Mouse (Mus musculus): Measurements from ENCODE around the gene 1700056E22Rik. TPM values are rescaled to one million over a fixed set of nuclear protein-coding genes. Genes with fewer than 3 reads are reported as not detected.

Gene 1700056E22Rik
- polyA plus RNA-seq, 1 experiment: not detected

DNA sequence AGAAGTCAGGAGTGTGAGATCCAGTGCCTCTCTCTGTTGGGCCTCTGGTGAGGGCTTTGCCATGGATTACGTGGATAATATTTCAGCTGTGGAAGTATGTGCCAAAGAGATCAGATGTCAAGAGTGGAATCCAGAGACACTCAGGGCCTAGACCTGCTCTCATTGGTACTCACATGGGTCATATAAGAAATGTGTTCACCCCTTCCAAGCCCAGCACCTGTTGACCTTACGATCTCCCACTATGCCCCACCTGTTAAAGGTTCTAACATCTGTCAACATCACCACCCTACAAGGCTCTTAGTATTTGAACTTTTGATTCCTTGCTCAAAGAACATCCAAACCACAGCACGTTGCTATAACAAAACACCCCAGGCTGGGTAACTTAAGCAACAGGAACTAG, 25.7 kb upstream of the 1700056E22Rik start:
- TF ChIP-seq GATA1 (IDR thresholded peaks at IDR 0.05; ENCODE audit: low read length): no peak

DNA sequence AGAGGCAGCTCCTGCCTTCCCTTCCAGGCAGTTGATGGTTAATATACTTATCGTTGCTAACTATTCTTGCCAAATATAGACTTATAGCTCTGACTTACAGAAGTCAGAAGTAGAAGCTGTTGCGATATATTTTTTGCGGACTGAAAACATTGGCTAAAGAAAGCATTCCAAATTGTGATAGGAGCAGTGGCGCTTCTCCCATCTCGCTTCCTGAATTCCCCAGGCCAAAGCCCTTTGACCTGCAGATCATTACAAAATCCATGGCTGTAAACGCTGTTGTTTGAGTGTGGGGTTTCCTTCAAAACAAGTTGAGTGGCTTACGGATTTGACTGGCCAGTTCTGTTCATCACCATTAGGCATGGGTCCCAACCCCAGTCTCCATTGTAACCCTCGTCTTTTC, 24.1 kb upstream of the 1700056E22Rik start:
- TF ChIP-seq GATA1 (IDR thresholded peaks at IDR 0.05; ENCODE audit: low read length): no peak

DNA sequence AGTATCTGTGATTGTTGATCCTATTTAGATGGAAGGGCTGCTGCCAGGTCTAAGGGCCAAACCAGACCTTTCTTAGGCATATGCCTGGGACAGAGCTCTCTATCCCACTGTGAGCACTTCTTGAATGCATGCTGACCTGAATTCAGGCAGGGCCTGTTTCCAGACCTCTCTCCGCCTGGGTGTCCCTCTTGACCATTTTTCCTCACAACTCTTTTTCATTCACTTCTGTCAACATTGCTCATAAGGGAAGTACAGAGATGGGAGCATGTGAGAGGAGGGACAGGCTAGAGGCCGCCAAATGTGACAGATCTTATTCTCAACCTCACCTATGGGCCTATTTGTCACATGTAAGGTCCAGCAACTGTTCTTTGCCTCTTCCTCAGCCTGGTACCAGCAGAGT, 20.1 kb upstream of the 1700056E22Rik start:
- no peak for TF ChIP-seq GATA1 (IDR thresholded peaks at IDR 0.05; ENCODE audit: low read length)

DNA sequence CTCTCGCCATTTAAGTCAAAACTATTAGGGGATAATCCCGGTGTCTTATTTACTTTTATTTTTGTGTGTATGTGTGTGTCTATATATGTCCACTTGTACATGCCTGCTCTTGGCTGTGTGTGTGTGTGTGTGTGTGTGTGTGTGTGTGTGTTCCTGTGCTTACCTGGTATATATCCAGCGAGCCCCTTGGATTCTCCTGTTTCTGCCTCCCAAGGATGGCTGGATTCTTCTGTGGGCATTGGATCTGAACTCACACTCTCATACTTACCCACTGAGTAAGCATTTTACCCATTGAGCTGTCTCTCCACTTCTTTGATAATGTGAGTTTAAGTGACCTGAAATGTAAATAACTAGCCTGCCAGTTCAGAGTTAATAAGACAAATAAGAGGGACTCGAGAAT, 19.6 kb upstream of the 1700056E22Rik start:
- no peak for TF ChIP-seq GATA1 (IDR thresholded peaks at IDR 0.05; ENCODE audit: low read length)

DNA sequence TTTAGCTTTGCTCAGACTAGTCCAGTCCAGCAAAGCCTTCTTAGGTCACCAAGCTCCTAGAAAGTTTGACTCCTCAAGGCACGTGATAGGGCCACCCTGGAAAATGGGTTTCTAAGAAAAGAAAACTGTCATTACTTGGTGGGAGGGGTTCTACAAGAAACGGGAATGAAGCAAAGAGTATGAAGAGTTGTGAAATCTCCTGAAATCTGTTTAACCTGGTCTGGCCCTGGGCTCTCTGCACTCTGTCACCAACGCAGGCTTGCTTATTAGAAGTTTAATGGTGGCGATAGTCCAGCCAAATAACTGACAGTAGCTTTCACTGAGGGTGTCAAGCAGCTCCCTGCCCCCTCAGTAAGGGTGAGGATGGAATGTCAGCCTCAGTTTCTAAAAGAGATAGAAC, 19.0 kb upstream of the 1700056E22Rik start:
- no peak for TF ChIP-seq GATA1 (IDR thresholded peaks at IDR 0.05; ENCODE audit: low read length)

DNA sequence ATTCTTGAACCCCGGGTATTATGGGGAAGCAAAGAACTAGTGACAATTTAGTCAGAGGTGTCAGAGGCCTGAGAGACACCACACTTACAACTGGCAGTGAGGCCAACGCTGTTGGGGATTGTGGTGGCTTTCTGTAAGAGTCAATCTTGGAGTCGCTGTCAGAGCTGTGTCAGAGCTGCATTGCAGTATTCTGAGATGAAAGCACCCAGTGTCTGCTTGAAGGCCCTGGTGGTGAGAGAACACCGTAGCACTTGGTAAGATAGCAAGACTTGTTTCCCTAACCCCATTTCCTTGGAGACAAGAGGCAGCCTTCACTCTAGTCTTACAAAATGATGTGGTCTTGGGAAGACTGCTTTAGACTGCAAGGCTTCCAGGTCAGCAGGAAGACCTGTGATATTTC, 18.2 kb upstream of the 1700056E22Rik start:
- TF ChIP-seq GATA1 (IDR thresholded peaks at IDR 0.05; ENCODE audit: low read length): no peak

DNA sequence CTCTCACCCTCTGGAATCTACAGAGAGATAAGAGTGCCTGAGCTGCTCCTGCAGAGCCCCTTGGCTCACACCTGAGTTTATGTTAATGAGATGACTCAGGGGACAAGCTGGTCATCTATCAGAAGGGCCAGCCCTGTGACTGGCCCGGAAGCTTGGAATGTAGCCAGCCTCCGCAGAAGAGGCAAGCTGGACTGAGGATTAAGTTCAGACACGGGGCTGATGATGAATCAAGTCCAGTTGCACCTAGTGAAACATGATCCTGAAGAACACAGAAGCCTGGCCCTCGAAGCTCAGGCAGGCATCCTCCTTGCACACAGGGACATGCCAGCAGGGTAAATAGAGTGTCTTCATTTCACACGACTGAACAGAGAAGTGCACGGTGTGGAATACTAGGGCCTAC, 17.7 kb upstream of the 1700056E22Rik start:
- TF ChIP-seq GATA1 (IDR thresholded peaks at IDR 0.05; ENCODE audit: low read length): no peak

DNA sequence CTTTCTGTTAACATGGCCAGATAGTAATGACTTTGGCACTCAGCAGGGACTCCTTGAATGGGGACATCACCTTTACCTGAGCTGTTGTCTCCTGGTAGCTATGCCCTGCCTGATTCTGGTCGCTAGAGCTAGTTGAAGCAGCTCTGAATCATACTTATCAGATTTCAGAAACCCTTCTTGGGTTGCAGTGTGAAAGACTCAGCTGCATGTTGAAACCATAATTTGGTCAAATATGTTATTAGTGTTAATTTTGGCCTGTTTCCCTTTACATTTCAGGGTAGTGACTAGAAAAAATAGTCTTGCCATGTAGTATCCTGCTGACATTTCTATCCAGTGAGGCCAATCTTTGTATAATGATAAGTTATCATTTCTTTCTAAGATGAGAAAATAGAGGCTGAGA, 17.2 kb upstream of the 1700056E22Rik start:
- no peak for TF ChIP-seq GATA1 (IDR thresholded peaks at IDR 0.05; ENCODE audit: low read length)

DNA sequence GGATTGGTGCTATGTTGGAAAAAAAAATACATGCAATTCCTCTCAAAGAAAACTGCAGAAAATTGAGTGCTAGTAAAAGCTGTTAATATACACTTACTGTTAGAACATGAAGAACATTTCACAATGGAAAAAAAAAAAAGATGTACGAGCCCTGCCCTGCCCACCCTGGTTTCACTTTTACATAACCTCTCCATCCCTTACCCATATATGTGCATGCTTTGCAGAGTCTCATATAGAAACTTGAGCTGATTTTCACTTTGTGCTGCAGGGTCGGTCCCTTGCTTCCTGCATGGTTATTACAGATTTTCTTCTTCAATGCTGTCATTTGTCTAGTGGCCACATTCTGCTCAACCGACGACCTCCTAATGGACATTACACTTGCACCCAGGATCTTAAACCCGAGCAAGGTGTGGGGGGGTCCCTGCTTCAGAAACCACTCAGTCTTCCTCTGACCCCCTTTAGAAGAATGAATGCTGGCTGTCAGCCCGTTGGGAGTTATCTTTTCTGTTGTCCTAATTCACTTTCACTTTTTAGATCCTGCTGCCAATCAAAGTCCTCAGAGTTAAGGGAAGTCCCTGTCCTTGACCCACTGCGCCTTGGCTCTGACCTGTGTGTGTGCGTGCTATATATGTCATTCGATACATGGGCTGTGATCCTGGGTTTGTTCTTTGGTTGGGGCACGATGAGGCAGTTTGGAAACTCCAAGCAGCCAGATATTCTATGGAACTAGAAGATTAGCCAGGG, 14.7 kb upstream of the 1700056E22Rik start:
- TF ChIP-seq GATA1 (IDR thresholded peaks at IDR 0.05; ENCODE audit: low read length): no peak

DNA sequence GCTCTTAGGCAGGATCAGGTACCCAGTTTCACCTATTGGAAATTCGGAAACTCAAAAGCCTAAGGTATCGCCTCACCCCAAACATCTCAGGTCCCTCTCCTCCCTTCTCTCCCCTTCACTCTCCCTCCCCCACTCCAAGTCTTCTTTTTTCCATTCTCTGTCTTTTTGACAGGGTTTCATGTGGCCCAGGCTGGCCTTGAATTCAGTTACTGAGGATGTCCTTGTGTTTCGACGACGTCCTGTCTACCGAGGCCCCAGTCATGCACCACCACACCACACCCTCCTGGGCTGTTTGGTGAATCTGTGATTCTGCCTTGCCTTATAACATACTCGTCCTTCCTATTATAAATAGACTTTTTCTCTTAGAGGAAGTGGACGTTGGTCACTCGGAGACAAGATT, 13.7 kb upstream of the 1700056E22Rik start:
- TF ChIP-seq GATA1 (IDR thresholded peaks at IDR 0.05; ENCODE audit: low read length): no peak

DNA sequence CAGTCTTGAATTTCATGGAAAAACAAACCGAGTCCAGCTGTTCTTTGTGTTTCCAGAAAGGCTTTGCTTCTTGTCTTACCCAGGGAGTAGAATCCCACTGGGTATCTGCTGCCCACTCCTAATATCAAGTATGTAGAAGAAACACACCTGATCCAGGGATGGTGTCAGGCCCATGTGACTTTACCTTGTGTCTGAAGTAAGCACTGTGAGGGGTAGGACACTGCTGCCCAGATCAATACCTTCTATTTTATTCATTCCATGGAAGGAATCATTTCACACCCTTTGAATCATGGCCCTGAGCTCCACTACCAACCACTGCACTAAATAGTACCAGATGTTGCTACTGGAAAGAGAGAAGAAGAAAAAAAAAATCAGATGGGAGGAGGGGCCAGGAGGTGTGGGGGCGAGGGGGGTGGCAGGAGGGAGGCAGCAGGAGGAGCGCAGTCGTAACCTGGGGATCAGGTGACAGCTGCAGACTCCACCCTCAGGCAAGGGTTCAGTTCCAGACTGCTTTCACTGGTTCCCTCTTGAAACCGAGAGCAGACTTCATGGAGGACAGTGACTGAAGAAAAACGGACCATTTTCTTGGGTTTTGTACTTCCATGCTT, 12.1 kb upstream of the 1700056E22Rik start:
- no peak for TF ChIP-seq GATA1 (IDR thresholded peaks at IDR 0.05; ENCODE audit: low read length)

DNA sequence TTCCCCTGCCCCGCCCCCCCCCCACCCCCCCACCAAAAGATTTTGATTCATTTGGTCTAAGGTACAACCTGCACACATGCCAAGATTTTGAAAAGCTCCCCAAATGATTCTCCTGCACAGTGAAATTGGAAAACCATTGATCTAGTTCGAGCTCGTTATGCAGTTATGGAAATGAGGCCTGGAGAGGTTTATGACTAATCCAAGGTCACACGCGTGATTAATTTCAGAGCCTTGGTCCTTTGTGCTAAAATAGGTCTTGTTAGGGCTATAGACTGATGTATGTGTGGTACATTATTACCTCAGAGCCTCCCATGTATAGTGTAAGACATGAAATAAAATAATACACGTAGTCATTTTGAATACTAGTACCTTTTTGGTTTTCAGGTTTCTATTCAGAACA, 9.3 kb upstream of the 1700056E22Rik start:
- TF ChIP-seq GATA1 (IDR thresholded peaks at IDR 0.05; ENCODE audit: low read length): no peak

DNA sequence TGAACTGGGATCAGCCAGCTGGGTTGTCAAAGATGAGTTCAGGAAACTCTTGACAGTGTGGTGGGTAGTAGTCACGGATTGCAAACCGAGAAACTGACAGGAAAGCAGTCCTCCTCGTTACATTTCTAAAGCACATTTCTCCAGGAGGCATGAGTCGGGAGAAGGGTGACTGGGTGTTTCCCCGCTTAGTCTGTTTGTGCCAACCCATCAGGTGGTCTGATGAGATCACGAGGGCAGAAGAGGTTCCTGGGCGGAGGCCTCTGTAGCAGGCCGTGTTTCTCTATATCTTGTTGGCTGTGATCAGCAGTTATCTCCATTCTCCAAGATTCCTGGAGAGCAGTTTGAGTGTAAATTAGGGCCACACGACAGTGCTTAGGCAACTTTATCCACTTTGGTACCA, 8.6 kb upstream of the 1700056E22Rik start:
- no peak for TF ChIP-seq GATA1 (IDR thresholded peaks at IDR 0.05; ENCODE audit: low read length)

DNA sequence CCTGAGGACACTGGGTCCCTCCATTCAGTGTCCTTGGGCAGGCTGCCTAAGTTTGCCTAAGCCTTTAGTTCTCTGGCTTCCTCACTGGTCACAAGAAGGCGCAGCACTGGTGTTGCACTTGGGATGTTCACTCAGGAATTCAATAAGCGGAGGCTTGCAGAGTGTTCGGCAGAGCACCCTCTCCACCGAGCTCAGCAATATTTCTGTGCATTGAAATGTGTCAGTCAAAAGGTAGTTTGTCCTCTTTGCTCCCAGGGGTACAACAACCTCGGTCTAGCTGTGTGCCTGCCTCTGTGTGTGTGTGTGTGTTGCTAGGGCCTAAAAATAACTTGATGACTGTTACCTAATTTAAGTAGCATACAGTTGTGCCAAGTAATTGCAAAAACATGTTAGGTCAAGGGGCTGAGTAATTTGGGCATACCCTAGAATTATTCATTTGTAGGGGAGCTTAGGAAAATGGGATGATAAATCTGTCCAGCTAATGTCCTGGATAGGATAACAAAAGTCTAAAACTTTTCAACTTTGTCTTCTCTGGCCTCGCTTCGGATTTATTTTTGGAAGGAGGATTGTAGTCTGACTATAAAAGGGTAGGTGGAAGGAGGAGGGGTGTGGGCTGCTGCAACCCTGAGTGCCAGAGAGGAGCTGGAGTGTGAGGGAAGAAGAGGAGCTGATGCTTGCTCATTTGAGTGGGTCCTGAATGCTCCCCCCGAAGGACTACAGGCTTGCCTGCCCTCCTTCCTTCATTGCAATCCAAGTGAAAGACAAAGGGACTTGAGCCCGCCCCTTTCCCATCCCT, 7.9 kb upstream of the 1700056E22Rik start:
- TF ChIP-seq GATA1 (IDR thresholded peaks at IDR 0.05; ENCODE audit: low read length): no peak

DNA sequence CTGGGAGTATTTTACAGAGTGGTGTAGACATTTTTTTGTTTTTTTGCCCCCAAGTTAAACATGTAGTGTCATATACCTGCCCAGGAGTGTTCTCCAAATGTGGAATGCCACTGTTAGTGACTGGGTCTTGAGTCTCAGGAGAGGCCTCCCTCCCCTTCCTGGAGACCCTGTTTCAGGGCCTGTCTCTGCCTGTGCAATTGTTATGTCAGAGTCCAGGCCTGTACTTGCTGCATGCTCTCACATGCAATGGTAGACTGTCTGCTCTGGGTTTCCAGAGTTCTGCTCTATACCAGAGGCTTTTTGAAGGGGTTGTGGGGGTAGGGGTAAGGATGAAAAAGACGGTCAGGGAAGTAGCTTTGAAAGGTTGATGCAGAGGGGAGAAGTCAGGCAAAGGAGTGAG, 6.8 kb upstream of the 1700056E22Rik start:
- no peak for TF ChIP-seq GATA1 (IDR thresholded peaks at IDR 0.05; ENCODE audit: low read length)

DNA sequence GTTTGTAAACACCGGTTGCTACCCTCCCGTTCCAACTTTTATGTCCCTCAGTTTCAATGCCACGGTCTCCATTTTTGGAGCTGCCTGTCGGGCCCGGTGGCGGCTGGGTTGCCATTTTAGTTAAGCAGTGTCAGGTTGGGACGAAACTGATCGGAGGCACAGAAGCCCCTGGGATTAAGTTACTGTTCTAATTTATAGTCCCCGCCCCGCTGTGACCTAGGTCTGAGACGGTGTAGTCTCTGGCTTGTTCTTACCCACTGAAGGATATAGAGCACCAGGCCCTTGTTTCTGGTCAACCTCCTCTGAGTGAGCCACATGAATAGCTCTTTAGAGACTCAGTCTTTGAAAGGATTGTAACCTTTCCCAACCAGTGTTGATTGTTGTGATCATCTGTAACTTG, 6.1 kb upstream of the 1700056E22Rik start:
- no peak for TF ChIP-seq GATA1 (IDR thresholded peaks at IDR 0.05; ENCODE audit: low read length)

DNA sequence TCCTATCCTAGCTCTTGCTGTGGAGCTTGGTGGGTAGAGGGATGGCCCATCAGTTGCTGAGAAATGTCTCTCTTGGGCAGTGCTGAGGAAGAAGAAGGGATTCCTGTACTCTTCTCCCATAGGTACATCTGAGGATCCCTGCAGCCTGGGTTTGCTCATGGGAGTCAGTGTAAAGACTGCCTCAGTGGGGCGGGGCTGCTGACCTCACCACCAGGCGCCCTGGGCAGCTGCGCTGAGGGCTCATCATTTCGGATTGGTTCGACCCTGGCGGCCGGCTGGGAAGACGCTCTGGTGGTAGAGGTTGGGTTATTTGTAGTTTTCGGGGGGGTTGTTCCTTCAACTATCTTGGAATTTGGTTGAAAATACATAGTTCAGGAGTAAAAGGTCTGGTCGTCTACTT, 5.2 kb upstream of the 1700056E22Rik start:
- no peak for TF ChIP-seq GATA1 (IDR thresholded peaks at IDR 0.05; ENCODE audit: low read length)
